Mouse (Mus musculus) C2C12 (cell line): ENCODE measurements at regions not wholly inside any gene's neighbourhood (a gene's known extent, or its start where the extent isn't known, plus 50 kb on each side); places are given as distances from the start of the nearest gene placed in this dataset.

Experiments
- H3K27me3 ChIP-seq: one replicate; pipeline ENCODE4 v1.6.1; 2011; ENCODE audit not compliant: control insufficient read depth, insufficient read depth, insufficient read length
- H3K36me3 ChIP-seq: one replicate; pipeline ENCODE4 v1.6.1; 2011; ENCODE audit not compliant: control insufficient read depth, insufficient read depth
- H3K4me3 ChIP-seq: one replicate; pipeline ENCODE4 v1.5.1; 2011; ENCODE audit warnings: mild to moderate bottlenecking, control low read depth; ENCODE audit not compliant: poor library complexity, insufficient read depth, severe bottlenecking
- H3K79me2 ChIP-seq: one replicate; pipeline ENCODE4 v1.6.1; 2011; ENCODE audit not compliant: control insufficient read depth, insufficient read depth
- H3K79me3 ChIP-seq: one replicate; pipeline ENCODE4 v1.6.1; 2011; ENCODE audit warnings: low read depth, control low read depth
- H3ac ChIP-seq: one replicate; pipeline ENCODE3; 2011; ENCODE audit warnings: low read depth; ENCODE audit not compliant: control insufficient read depth, insufficient read length
- CEBPB ChIP-seq: IDR thresholded peaks from one replicate; pipeline ENCODE4 v1.6.1; 2011; ENCODE audit warnings: low read depth, mild to moderate bottlenecking, control low read depth, moderate library complexity
- CTCF ChIP-seq: IDR thresholded peaks from one replicate; pipeline ENCODE4 v1.5.1; 2011; ENCODE audit not compliant: control insufficient read depth, insufficient read depth, insufficient read length
- FOSL1 ChIP-seq: IDR thresholded peaks from one replicate; pipeline ENCODE4 v1.8.0; 2011; ENCODE audit warnings: mild to moderate bottlenecking, low read length; ENCODE audit not compliant: poor library complexity, insufficient read depth, severe bottlenecking
- MAX ChIP-seq: IDR thresholded peaks from one replicate; pipeline ENCODE4 v1.6.1; 2011; ENCODE audit warnings: mild to moderate bottlenecking, control low read depth
- MYOD1 ChIP-seq: IDR thresholded peaks from one replicate; pipeline ENCODE4 v1.6.1; 2011; ENCODE audit warnings: low read depth; ENCODE audit not compliant: control insufficient read depth, insufficient read length
- MYOG ChIP-seq: IDR thresholded peaks from one replicate; pipeline ENCODE4 v1.6.1; 2011; ENCODE audit not compliant: control insufficient read depth, insufficient read length; ENCODE audit errors: extremely low read depth
- USF1 ChIP-seq: IDR thresholded peaks from one replicate; pipeline ENCODE4 v1.6.1; 2011; ENCODE audit warnings: low read depth, mild to moderate bottlenecking, control low read depth, moderate library complexity

DNA sequence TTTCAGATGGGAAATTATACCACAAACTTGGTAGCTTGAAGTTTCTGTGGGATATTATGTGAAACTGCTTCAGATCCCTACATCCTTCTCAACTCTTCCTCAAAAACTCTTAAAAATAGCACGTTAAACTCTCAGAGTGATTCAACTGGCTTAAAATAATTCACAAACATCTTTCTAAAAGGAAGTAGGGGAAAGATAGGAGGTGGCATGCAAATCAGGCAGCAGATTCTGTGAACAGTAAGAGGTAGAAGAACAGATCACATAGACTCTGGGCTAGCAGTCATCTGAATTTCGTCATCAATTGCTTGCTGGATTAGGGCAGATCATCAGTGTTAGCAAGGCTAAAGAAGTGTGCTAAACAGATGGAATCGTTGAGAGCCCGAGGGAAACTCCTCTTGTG, 133.9 kb upstream of the Cited2 start:
- Histone ChIP-seq H3K79me3 (no peaks in the 10 kb centered on the region), H3ac (no peak overlapping the region), H3K4me3 (no peak overlapping the region), H3K27me3 (no peaks in the 10 kb centered on the region), H3K79me2 (no peaks in the 10 kb centered on the region), H3K36me3 (no peaks in the 10 kb centered on the region)
- TF ChIP-seq MYOG = no peak
- TF ChIP-seq USF1 = no peak

DNA sequence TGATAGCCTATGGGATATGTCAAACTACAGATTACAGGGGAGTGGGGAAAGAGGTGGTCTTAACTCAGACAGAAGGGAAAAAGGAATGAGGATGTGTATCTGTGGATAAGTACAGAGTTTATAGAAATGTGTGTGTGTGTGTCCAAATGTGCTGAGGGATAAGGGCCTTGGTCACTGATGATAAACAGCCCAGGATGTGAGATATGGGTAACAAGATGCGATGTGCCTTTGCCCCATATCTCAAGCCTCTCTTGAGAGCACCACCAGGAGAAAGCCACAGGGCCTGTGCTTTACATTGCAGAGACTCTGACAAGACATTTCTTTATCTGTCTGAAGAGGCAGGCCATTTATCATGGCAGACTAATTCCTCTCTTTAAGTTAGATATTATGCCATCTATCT, 132.8 kb upstream of the Cited2 start:
- Histone ChIP-seq H3K36me3 (no peaks in the 10 kb centered on the region), H3K79me3 (no peaks in the 10 kb centered on the region), H3K79me2 (no peaks in the 10 kb centered on the region), H3K4me3 (no peak overlapping the region), H3K27me3 (no peaks in the 10 kb centered on the region), H3ac (no peak overlapping the region)
- TF ChIP-seq MYOD1 = no peak
- no peak for TF ChIP-seq CTCF
- TF ChIP-seq MAX = no peak
- no peak for TF ChIP-seq USF1
- TF ChIP-seq MYOG = no peak
- no peak for TF ChIP-seq FOSL1

DNA sequence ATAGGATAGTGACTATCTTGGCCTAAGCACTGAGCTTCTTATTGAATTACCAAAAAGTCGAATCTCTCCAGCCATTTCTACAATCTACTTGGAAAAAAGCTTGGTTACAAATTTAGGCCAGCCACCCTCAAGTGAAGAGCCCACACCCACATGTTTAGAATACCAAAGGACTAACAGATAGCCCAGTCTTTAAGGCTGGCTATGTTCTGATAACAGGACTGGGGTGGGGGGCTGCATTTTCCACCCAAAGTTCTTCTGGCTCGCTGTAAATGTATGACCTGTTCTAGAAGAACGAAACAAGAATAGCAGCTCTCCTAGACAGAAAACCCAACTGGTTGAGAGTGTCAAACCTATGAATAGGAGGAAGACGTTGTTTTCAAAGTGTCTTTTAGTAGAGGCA, 130.6 kb upstream of the Cited2 start:
- Histone ChIP-seq H3K27me3 (no peaks in the 10 kb centered on the region), H3K36me3 (no peaks in the 10 kb centered on the region), H3K4me3 (no peak overlapping the region), H3K79me2 (no peaks in the 10 kb centered on the region), H3ac (no peak overlapping the region), H3K79me3 (no peaks in the 10 kb centered on the region)
- TF ChIP-seq CEBPB (no peak), MYOG (no peak), MYOD1 (no peak), FOSL1 (no peak), CTCF (no peak), USF1 (no peak), MAX (no peak)

DNA sequence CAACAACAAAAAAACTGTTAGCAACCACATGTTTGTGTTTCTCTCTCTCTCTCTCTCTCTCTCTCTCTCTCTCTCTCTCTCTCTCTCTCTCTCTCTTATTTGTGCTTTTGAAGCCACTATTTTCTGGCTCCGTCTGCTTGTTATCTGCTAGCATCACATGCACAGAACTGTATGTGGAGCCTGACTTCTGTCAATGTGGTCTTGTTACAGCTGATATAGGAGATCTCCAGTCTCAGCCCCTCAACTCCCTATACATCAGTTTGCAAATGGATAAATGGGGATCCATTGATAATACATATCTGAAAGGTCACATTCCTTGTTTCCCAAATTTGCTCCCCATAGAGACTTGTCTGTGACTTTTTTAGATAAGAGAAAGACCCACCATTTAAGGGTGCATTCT, 126.9 kb upstream of the Cited2 start:
- TF ChIP-seq FOSL1 = no peak
- TF ChIP-seq MYOG = no peak
- no peak for TF ChIP-seq CTCF
- Histone ChIP-seq H3K36me3 (no peaks in the 10 kb centered on the region), H3ac (no peak overlapping the region), H3K4me3 (no peak overlapping the region), H3K79me3 (no peaks in the 10 kb centered on the region), H3K27me3 (no peaks in the 10 kb centered on the region), H3K79me2 (no peaks in the 10 kb centered on the region)

DNA sequence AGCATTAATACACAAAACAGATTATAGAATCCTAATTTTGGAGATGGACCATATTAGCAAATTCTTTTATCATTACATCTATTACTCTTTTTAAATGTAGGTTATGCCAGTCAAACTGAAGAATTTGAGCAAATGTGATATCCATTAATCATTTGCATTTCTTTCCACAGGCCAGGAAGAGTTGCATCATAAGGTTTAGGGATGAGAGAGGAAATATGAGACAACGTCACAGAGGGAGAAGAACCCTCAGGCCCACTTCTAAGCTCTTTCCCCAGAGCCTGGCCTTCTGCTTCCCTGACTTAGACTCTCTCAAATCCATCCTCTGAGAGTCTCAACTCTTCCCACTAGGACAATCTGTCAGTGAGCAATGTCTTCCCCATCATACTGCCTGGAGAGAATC, 126.3 kb upstream of the Cited2 start:
- TF ChIP-seq MYOG (no peak), MAX (no peak), FOSL1 (no peak), USF1 (no peak), CTCF (no peak), CEBPB (peak; percentile 36), MYOD1 (no peak)
- H3K79me2 ChIP-seq = no peaks in the 10 kb centered on the region
- H3K27me3 ChIP-seq = no peaks in the 10 kb centered on the region
- H3K79me3 ChIP-seq = no peaks in the 10 kb centered on the region
- H3K4me3 ChIP-seq = no peak overlapping the region
- no peak overlapping the region for H3ac ChIP-seq
- no peaks in the 10 kb centered on the region for H3K36me3 ChIP-seq

DNA sequence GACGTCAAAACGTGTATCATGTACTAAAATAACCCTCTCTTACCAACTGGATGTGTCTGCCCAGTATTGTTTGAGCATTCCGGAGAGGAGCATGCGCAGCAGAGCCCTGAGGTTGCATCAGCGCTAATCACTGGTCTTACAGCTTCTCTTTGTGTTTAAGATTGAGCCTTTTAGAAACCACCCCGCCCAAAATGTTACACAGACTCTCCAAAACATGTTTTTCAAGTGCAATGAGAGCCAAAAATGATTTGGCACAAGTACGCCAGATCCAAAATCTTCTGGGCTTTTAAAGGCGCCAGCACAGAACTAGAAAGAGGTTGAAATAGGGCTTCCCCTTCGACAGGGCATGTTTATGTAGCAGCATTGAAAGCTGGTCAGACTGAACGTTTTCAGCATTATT, 123.8 kb upstream of the Cited2 start:
- no peaks in the 10 kb centered on the region for H3K79me2 ChIP-seq
- no peak overlapping the region for H3K4me3 ChIP-seq
- H3K79me3 ChIP-seq = no peaks in the 10 kb centered on the region
- TF ChIP-seq MYOD1 (no peak), USF1 (no peak)
- no peaks in the 10 kb centered on the region for H3K27me3 ChIP-seq
- no peaks in the 10 kb centered on the region for H3K36me3 ChIP-seq
- no peak overlapping the region for H3ac ChIP-seq
